Mouse (Mus musculus) limb, embryonic 10.5 days (tissue): Measurements from ENCODE around the gene Fxr2. TPM values are rescaled to one million over a fixed set of nuclear protein-coding genes. Genes with fewer than 3 reads are reported as not detected.
"Not testable (repeated sequence)": the region's sequence is repeated elsewhere in the genome, so short reads cannot be mapped to it uniquely, and the experiment has no call there.

Experiments used
- DNase-seq: peaks from one replicate; pipeline ENCODE4 v3.0.0-alpha.2; 2017; ENCODE audit warnings: low spot score
- H3K27ac ChIP-seq: fragments of 300-500 bp; sonication (generic); 2 replicates; pipeline ENCODE4 v1.5.1; 2016; ENCODE audit warnings: mild to moderate bottlenecking
- H3K27me3 ChIP-seq: fragments of 300-500 bp; sonication (generic); 2 replicates; pipeline ENCODE4 v1.6.1; 2016; ENCODE audit warnings: low read depth, mild to moderate bottlenecking; ENCODE audit not compliant: poor library complexity, severe bottlenecking
- H3K36me3 ChIP-seq: fragments of 300-500 bp; sonication (generic); 2 replicates; pipeline ENCODE4 v1.6.1; 2016; ENCODE audit warnings: mild to moderate bottlenecking, moderate library complexity
- H3K4me1 ChIP-seq: fragments of 300-500 bp; sonication (generic); 2 replicates; pipeline ENCODE4 v1.6.1; 2016
- H3K4me3 ChIP-seq: fragments of 300-500 bp; sonication (generic); 2 replicates; pipeline ENCODE4 v1.5.1; 2016; ENCODE audit warnings: mild to moderate bottlenecking, moderate library complexity
- H3K9me3 ChIP-seq: fragments of 300-500 bp; sonication (generic); replicated peaks from 2 replicates; pipeline ENCODE4 v1.6.1; 2016; ENCODE audit warnings: mild to moderate bottlenecking
- WGBS: fragments of 180-500 bp; shearing (Covaris S2); methylation state at CpG from one replicate; pipeline ENCODE4 v1.1.7; 2016; 5-methylcytosine and 5-hydroxymethylcytosine counted together
- polyA plus RNA-seq: library from polyadenylated mRNA; unstranded; fragments of >200 nt; fragmentation: Nextera tagmentation; extraction: Ambion mirVana; gene quantifications from 2 replicates; pipeline ENCODE4 v1.2.1, GENCODE M21; 2016

The Fxr2 gene
- polyA plus RNA-seq, 1 experiment from 2014 or later: 45.4 TPM

DNA sequence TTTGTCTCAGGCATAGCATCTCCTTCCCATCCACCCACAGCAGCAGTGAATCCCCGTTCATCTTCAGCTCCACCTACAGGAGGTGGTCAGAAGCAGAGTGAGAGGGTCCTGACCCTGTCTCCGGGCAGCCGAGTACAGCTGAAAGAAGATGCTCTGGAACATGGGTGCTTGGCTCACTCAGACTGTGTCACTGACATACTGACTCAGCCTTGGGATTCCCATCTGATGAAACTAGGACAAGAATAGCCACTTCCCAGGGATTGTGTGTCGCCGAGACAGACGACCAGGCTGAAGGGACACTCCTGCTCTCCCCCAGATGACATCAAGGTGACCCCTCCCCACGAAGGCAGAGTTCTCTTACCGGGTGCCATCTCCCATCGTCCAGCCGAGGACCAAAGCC lies 16.0 kb upstream of the Fxr2 start:
- Histone ChIP-seq H3K27me3 (peaks cover 33% of the 10 kb centered on the region), H3K27ac (no peak overlapping the region), H3K9me3 (no peaks in the 10 kb centered on the region), H3K4me1 (peaks cover 12% of the 10 kb centered on the region), H3K4me3 (no peak overlapping the region), H3K36me3 (no peaks in the 10 kb centered on the region)
- no peak for DNase-seq
- WGBS: 51% methylated on average over 10 of the region's 10 CpGs

DNA sequence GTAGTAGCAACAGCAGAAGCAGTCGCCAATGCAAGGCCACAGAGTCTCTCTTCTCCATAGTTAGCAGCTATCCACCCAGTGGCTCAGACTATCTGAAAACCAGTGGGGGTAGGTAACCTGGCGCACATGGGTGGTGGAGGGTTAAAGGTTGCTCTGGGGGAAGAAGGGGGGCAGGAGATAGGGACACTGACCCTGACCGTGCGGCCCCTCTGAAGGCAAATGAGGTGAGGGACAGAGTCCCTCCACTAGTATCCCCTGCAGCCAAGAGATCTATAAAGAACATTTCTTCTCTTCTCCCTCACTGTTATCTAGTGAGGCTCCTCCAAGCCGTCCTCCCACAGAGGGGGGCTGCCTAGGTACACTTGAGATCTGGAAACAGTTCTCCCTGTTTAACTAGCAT lies 15.0 kb upstream of the Fxr2 start, which contains the start of gene Shbg:
Gene Shbg, minus strand, starts transcription at position 101 of the 400 bp plus-strand sequence.
- no peak within 1 kb of the TSS for H3K4me3 ChIP-seq
- WGBS: 75% methylated on average over 5 of the region's 5 CpGs
- no peak within 1 kb of the TSS for H3K27ac ChIP-seq
- H3K9me3 ChIP-seq: no peaks in the 10 kb centered on the region
- no peak for DNase-seq
- no peaks in the 10 kb centered on the region for H3K36me3 ChIP-seq
- H3K27me3 ChIP-seq: peaks cover 33% of the 10 kb centered on the region
- H3K4me1 ChIP-seq: peaks cover 23% of the 10 kb centered on the region

DNA sequence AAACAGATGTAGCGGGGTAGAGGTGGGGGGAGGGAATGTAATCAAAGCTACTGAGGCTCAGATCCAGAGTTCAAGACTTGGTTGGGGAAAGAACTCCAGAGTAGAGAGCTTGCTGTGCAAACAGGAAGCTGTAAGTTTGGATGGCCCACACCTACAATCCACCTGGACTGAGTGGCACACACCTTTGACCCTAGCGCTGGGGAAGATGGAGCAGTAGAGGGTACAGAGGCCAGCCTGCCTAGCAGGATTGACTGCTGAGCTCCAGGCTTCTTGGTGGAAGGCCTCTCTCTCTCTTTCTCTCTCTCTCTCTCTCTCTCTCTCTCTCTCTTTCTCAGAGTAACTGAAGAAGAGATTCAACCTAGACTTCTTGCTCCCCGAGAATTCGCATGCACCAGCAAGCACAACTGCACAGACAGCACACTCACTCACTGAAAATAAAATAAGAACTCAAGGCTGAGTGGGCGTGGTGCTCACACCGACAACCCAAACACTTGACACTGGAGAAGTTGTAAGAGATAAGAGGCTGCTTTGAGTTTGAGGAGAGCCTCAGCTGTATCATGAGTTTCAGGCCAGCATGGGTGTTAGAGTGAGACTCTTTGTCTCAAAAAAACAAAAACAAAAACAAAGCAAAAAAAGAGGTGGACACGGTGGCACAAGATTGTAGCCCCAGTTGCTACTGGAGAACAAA lies 12.3 kb upstream of the Fxr2 start:
- Histone ChIP-seq H3K4me1 (peaks cover 17% of the 10 kb centered on the region), H3K27me3 (peaks cover 25% of the 10 kb centered on the region), H3K27ac (no peak overlapping the region), H3K36me3 (no peaks in the 10 kb centered on the region), H3K9me3 (no peaks in the 10 kb centered on the region), H3K4me3 (no peak overlapping the region)
- WGBS: 90% methylated on average over 7 of the region's 7 CpGs
- no peak for DNase-seq

DNA sequence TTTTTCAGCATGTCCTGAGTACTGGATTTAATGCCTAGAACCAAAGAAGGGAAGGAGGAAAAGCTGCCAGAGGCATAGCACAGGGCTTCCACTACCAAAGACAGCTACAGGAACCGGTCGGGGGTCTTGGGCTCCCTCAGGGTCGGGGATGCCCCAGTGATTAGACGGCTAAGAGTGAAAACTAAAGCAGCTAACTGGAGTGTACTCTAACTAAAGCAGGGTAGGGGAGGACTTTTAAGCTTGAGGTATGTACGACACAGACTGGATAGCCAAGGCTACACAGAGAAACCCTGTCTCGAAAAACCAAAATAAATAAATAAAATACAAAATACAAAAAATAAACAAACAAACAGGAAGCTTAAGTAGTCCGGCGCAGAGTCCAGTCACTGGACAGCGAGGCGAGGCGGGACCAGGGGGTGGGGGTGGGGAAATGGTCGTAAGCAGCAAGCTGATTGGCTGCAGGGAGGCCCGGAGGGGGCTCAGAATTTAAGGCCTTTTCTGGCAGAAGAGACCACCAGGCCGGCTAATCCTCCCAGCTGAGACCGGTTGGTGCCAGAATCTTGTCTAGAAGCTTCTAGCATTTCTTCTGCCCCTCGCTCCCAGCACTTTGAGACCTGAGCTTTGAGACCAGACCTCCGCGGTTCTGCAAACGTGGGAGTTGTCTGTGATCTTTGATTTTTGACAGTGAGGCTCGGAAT lies 11.1 kb upstream of the Fxr2 start, which contains the start of gene Sat2:
Gene Sat2, plus strand, starts transcription at position 454 of the 698 bp plus-strand sequence.
- Histone ChIP-seq H3K9me3 (no peaks in the 10 kb centered on the region), H3K36me3 (no peaks in the 10 kb centered on the region), H3K4me3 (peak within 1 kb of the TSS; percentile 57), H3K27me3 (peaks cover 13% of the 10 kb centered on the region), H3K4me1 (peaks cover 17% of the 10 kb centered on the region), H3K27ac (peak within 1 kb of the TSS; percentile 91)
- 1% methylated on average over 20 of the region's 20 CpGs for WGBS
- peak; percentile 86 for DNase-seq

DNA sequence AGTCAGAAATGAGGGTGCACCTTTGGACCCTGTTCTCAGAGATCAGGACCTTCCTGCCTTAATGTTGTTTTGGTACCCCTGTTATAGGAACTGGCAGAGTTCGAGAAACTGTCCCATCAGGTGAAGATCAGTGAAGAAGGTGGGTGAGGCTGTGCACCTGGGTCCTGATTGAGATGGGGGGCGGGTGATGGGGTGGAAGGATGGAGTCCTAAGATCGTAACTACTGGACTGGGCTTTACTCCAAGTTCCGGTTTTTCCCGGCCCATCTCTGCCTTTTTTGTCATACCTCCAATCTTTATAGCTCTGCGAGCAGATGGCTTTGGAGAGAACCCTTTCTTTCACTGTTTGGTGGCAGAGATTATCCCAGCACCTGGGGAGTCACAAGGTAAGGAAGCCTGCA lies 10.4 kb upstream of the Fxr2 start:
- peak; percentile 37 for DNase-seq
- H3K4me1 ChIP-seq: peaks cover 17% of the 10 kb centered on the region
- H3K4me3 ChIP-seq: peak overlapping the region; percentile 57
- H3K27ac ChIP-seq: peak overlapping the region; percentile 91
- H3K36me3 ChIP-seq: no peaks in the 10 kb centered on the region
- no peaks in the 10 kb centered on the region for H3K9me3 ChIP-seq
- peaks cover 6% of the 10 kb centered on the region; the same call in 1 of the 2 replicates for H3K27me3 ChIP-seq
- 44% methylated on average over 6 of the region's 6 CpGs for WGBS

DNA sequence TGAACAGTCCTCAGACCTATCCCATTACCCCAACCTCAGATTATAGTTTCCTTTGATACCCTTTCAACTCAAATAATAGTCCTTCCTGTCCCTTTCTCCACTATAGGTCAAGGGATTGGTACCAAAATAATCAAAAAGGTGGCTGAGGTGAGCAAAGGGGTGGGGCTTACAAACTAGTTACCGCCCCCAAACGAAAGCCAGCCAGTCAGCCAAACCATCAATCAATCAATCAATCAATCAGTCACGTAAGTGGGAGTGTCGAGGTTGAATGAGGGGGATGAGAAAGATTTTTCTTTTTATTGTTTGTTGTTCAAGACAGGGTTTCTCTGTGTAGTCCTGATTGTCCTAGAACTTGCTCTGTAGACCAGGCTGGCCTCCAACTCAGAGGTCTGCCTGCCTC lies 9.8 kb upstream of the Fxr2 start:
- Histone ChIP-seq H3K27ac (peak overlapping the region; percentile 91; the same call in 1 of the 2 replicates), H3K4me3 (no peak overlapping the region), H3K4me1 (peaks cover 17% of the 10 kb centered on the region), H3K27me3 (0 out of 2 replicates have a peak, but pooled peaks cover under 1% of the 10 kb centered on the region), H3K9me3 (no peaks in the 10 kb centered on the region), H3K36me3 (no peaks in the 10 kb centered on the region)
- 62% methylated on average over 4 of the region's 4 CpGs for WGBS
- no peak for DNase-seq

DNA sequence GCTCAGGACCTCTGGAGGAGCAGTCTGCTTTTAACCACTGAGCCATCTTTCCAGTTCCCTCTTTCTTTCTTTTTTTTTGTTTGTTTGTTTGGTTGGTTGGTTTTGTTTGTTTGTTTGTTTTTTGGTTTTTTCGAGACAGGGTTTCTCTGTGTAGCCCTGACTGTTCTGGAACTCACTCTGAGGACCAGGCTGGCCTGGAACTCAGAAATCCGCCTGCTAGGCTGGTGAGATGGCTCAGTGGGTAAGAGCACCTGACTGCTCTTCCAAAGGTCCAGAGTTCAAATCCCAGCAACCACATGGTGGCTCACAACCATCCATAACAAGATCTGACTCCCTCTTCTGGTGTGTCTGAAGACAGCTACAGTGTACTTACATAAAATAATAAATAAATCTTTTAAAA lies 8.5 kb upstream of the Fxr2 start:
- H3K4me1 ChIP-seq: peaks cover 17% of the 10 kb centered on the region
- 75% methylated on average over 2 of the region's 2 CpGs for WGBS
- H3K27me3 ChIP-seq, H3K27ac ChIP-seq, DNase-seq, H3K9me3 ChIP-seq, H3K36me3 ChIP-seq, H3K4me3 ChIP-seq: not testable (repeated sequence)

DNA sequence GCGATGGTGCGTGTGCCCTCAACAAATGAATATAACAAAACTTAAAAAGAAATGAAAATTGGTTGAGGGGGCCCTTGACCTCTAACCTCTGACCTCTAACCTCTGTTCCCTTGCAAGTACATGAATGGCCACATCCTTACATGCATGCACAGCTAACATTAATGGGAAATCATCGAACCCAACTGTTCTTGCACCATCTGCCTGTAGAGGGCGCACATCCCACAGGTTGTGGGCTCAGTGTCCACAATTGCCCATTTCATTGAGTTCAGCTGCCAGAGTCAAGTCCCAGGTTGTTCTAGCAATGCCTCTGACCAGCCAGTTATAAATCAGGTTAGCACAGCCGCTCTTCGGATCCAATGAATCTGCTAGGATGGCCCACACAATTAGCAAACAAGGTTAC lies 4.5 kb upstream of the Fxr2 start:
- no peak overlapping the region for H3K27ac ChIP-seq
- H3K27me3 ChIP-seq: no peaks in the 10 kb centered on the region
- no peaks in the 10 kb centered on the region for H3K9me3 ChIP-seq
- DNase-seq: peak; percentile 88
- peaks cover 7% of the 10 kb centered on the region; the same call in 1 of the 2 replicates for H3K4me1 ChIP-seq
- H3K4me3 ChIP-seq: no peak overlapping the region
- 37% methylated on average over 6 of the region's 6 CpGs for WGBS
- no peaks in the 10 kb centered on the region for H3K36me3 ChIP-seq

DNA sequence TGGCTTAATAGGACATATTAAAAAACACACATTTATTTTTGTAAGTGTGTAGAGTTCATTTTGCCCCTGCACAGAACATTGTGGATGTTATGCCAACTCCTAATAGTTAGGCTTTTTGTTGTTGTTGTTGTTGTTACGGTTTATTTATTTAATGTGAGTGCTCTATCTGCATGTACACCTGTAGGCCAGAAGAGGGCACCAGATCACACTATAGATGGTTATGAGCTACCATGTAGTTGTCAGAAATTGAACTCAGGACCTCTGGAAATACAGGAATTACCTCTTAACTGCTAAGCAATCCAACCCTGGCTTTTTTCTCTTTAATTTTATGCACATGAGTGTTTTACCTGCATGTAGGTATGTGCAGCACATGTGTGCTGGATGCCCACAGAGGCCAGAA lies 3.0 kb upstream of the Fxr2 start:
- H3K4me1 ChIP-seq: peaks cover 19% of the 10 kb centered on the region
- no peaks in the 10 kb centered on the region for H3K27me3 ChIP-seq
- no peak for DNase-seq
- H3K4me3 ChIP-seq: no peak overlapping the region
- WGBS: 74% methylated on average over 1 of the region's 1 CpGs
- no peak overlapping the region for H3K27ac ChIP-seq
- no peaks in the 10 kb centered on the region for H3K9me3 ChIP-seq
- 0 out of 2 replicates have a peak, but pooled peaks cover 2% of the 10 kb centered on the region for H3K36me3 ChIP-seq

DNA sequence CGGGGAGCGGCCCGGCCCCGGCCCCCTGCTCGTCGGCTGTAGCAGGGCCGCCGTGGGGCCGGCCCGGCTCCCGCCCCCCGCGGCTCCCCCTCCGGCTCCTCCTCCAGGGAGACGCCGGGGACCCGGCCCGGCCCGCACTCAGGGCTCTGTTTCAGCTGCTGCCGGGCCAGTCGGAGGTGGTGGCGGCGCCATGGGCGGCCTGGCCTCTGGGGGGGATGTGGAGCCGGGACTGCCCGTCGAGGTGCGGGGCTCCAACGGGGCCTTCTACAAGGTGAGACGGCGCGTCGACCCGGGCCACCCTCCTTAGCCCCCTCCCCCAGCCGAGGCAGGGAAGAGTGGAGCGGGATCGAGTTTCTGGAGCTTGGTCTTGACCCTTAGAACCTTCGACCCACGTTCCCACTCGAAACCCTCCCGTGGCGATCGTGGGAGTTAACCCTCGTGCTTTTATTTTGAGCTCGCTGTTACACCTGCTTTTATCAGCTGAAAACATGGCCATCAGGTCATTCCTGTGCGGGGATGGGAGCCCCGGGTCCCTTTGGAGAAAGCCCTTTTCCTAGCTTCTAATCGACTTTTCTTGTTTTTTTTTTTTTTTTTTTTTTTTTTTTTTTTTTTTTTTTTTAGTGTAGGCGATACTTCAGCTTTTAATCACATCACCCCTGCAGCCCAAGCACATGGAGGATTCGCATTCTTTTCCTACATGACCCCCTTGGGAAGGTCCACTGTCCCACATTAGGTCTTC lies 507 bp downstream of the Fxr2 start:
- Histone ChIP-seq H3K4me1 (peaks cover 27% of the 10 kb centered on the region), H3K4me3 (peak overlapping the region; percentile 100), H3K27me3 (no peaks in the 10 kb centered on the region), H3K9me3 (no peaks in the 10 kb centered on the region), H3K36me3 (peaks cover 33% of the 10 kb centered on the region), H3K27ac (peak overlapping the region; percentile 99)
- WGBS: under 1% methylated on average over 50 of the region's 50 CpGs
- DNase-seq: no peak

DNA sequence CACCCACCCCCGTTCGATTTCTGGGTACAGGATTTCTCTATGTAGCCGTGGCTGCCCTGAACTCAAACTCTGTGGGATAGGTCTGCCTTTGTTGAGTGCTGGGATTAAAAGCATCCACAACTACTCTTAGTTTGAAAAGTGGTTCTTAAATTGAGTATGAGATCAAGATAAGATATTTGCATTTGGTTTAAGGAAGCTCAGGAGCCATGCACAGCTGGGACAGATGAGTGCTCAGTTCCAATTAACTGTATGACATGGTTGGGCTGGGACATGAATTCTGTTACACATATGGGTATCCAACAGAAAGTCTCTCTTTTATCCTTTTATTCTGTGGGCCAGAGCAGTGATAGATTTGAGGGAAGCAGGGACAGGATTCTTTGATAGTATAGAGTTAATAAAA lies 2.7 kb downstream of the Fxr2 start:
- Histone ChIP-seq H3K27me3 (no peaks in the 10 kb centered on the region), H3K27ac (no peak overlapping the region), H3K4me1 (peaks cover 27% of the 10 kb centered on the region), H3K4me3 (no peak overlapping the region), H3K9me3 (no peaks in the 10 kb centered on the region), H3K36me3 (peaks cover 55% of the 10 kb centered on the region)
- 98% methylated on average over 3 of the region's 3 CpGs for WGBS
- DNase-seq: no peak

DNA sequence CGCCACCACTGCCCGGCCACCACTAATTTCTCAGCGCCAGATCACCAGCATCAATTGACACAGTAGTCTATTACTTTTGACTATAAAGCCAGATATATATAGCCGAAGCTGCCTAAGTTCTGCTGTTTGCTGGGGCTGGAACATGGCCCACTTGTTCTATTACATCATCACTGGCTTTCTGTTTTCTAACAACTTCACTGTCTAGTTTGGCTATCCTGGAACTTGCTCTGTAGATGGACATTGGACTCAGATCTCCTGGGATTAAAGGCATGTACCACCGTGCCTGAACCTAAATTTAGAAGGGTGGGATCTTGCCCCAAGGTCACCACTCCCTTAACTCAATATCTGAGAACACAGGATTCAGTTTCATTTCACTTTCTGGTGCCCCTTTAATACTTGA lies 13.1 kb downstream of the Fxr2 start:
- DNase-seq: no peak
- H3K27me3 ChIP-seq: no peaks in the 10 kb centered on the region
- 95% methylated on average over 5 of the region's 5 CpGs for WGBS
- H3K27ac ChIP-seq: no peak overlapping the region
- no peaks in the 10 kb centered on the region for H3K4me1 ChIP-seq
- peaks cover 98% of the 10 kb centered on the region for H3K36me3 ChIP-seq
- no peaks in the 10 kb centered on the region for H3K9me3 ChIP-seq
- H3K4me3 ChIP-seq: no peak overlapping the region

DNA sequence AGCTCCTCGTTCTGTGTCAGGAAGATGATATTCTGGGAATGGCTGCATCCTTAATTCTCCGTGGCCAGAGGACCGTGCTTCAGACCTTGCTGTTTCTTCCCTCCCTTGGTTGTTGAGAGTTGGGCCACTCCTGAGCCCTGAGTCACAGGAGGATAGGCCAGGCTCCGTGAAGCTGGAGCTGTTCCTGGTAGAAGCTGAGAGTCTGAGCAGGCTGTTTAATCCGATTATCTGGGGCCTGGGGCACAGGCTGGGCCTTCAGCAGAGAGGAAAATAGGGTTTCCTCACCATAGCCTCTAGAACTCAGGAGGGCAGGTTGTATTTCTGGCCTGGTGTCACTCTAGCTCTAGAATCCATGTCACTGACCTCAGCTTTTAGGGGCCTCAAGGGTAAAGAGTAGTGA lies 20.6 kb downstream of the Fxr2 start:
- H3K4me1 ChIP-seq: peaks cover 35% of the 10 kb centered on the region
- H3K9me3 ChIP-seq: no peaks in the 10 kb centered on the region
- DNase-seq: no peak
- H3K4me3 ChIP-seq: no peak overlapping the region
- H3K27me3 ChIP-seq: no peaks in the 10 kb centered on the region
- H3K27ac ChIP-seq: no peak overlapping the region
- 83% methylated on average over 5 of the region's 5 CpGs for WGBS
- H3K36me3 ChIP-seq: peaks cover 94% of the 10 kb centered on the region
